Mouse (Mus musculus) liver, embryonic 11.5 days (tissue): ENCODE data around the gene Fam107a. TPM values are rescaled to one million over a fixed set of nuclear protein-coding genes. Genes with fewer than 3 reads are reported as not detected.

ENCODE experiments used
- polyA plus RNA-seq: library from polyadenylated mRNA; unstranded; fragments of >200 nt; fragmentation: Nextera tagmentation; extraction: Ambion mirVana; gene quantifications from 2 replicates; pipeline ENCODE4 v1.2.1, GENCODE M21; 2014

The Fam107a gene
- polyA plus RNA-seq, 1 experiment from 2014 or later = 0.53 TPM

Other genes with a start within 250 kb of the Fam107a start
- gene Rpp14, start 237.7 kb downstream of the Fam107a start, polyA plus RNA-seq = 74.7 and 77.4 TPM in 2 replicates
- gene Pxk, start 219.8 kb downstream of the Fam107a start, polyA plus RNA-seq = 18.5 and 19.1 TPM in 2 replicates
- gene Pdhb, start 145.0 kb downstream of the Fam107a start, polyA plus RNA-seq = 196 and 210 TPM in 2 replicates
- gene Kctd6, start 103.9 kb downstream of the Fam107a start, polyA plus RNA-seq = 9.0 and 10.6 TPM in 2 replicates
- gene Acox2, start 58.7 kb downstream of the Fam107a start, polyA plus RNA-seq = 1.0 and 1.2 TPM in 2 replicates
- not detected in 2 replicates for gene Oit1, start 60.7 kb upstream of the Fam107a start, polyA plus RNA-seq